Mouse (Mus musculus) E14TG2a.4 (cell line): ENCODE measurements around the gene Tfr2.

Experiments
- H3K27me3 ChIP-seq: 2 replicates; pipeline ENCODE4 v1.6.1; 2014; ENCODE audit warnings: low read length, control low read depth; ENCODE audit not compliant: insufficient read depth
- H3K36me3 ChIP-seq: 2 replicates; pipeline ENCODE4 v1.6.1; 2014; ENCODE audit warnings: low read length, control low read depth; ENCODE audit not compliant: insufficient read depth
- H3K4me1 ChIP-seq: replicated peaks from 2 replicates; pipeline ENCODE4 v1.6.1; 2014; ENCODE audit warnings: low read depth, low read length, control low read depth
- H3K4me3 ChIP-seq: replicated peaks from 2 replicates; pipeline ENCODE4 v1.5.1; 2014; ENCODE audit warnings: mild to moderate bottlenecking, low read length
- H3K9me3 ChIP-seq: 2 replicates; pipeline ENCODE4 v1.6.1; 2014; ENCODE audit warnings: low read length, control low read depth
- CTCF ChIP-seq: conservative IDR thresholded peaks from 2 replicates; pipeline ENCODE4 v1.5.1; 2014; ENCODE audit warnings: low read length
- NANOG ChIP-seq: IDR thresholded peaks from 2 replicates; pipeline ENCODE4 v1.6.1; 2014; ENCODE audit warnings: borderline replicate concordance, low read length, mixed read lengths
- POU5F1 ChIP-seq: IDR thresholded peaks from 2 replicates; pipeline ENCODE4 v1.6.1; 2014; ENCODE audit warnings: low read length, borderline replicate concordance

Gene Tfr2

DNA sequence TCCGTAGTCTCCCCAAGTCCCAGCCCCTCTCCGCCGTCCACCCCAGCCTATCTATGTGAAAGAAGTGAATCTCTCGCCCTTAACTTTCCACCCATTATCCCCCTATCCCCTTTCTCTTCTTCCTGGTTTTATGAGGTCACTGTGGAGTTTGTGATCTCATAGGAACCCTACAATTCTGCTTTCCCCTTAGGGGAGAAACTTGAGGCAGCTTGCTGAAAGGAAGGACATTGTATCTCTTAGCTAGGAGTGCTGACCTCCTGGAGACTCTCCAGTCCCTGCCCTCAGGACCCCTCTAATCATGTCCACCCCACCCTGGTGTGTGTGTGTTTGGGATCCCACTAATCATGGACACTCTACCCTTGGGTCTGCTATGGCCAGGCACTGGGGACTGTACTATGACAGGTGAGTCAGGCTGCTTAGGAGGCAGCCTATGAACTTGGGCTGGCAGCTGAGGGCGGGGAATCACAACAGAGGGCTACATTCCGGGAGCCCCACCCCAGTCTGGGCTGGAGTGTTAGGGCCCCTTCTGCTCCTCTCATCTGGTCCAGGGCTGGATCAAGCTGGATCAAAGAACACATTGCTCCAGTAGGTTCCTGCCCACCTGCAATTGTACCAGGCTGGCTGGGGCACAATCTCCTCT is 60.4 kb downstream of the Tfr2 start:
- H3K27me3 ChIP-seq = no peaks in the 10 kb centered on the region
- H3K4me1 ChIP-seq = peaks cover 85% of the 10 kb centered on the region
- H3K36me3 ChIP-seq = peaks cover 35% of the 10 kb centered on the region
- H3K4me3 ChIP-seq = peak overlapping the region; percentile 99
- TF ChIP-seq CTCF = no peak
- no peak for TF ChIP-seq POU5F1
- H3K9me3 ChIP-seq = no peaks in the 10 kb centered on the region

DNA sequence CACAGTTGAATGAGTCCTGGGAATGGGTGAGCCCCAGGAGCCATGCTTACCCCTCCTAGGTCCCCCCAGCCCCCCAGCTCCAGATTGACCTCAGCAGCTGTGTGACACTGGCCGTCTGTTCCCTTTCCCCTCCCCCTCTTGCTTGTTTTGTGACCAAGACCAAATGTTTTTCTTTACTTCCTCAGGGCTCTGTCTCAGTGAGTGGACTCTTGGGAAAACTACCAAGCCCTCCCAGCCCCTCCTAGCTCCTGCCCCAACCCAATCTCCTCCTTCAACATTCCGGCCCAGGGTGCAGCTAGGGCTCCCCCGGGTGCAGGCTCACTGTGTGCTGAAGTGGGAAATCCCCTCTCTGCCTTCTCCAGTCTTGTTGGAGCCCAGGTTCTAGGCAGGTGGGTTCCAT is 61.0 kb downstream of the Tfr2 start:
- H3K27me3 ChIP-seq = no peaks in the 10 kb centered on the region
- H3K4me1 ChIP-seq = peaks cover 85% of the 10 kb centered on the region
- H3K36me3 ChIP-seq = peaks cover 41% of the 10 kb centered on the region
- TF ChIP-seq CTCF = no peak
- TF ChIP-seq POU5F1 = no peak
- no peak for TF ChIP-seq NANOG
- no peaks in the 10 kb centered on the region for H3K9me3 ChIP-seq
- peak overlapping the region; percentile 99 for H3K4me3 ChIP-seq

DNA sequence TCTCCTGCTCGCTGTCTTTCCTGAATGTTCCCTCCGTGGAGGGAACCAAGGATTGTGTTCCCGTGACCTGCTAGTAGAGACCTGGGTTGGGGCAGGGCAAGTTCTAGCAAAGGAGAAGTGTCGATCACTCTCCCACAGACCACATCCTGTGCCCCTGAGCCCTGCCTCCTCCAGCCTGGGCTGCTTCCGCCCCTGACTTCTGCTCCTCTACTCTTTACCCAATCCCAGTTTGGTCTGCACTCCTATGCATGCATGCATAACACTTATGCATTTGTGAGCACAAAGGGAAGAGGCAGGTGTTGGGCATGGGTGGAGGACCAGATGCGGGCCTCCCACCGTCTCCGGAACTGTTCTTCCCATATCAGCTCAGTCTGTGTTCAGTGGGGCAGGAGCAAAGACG is 61.5 kb downstream of the Tfr2 start:
- peaks cover 85% of the 10 kb centered on the region for H3K4me1 ChIP-seq
- H3K4me3 ChIP-seq = peak overlapping the region; percentile 99
- no peak for TF ChIP-seq CTCF
- TF ChIP-seq POU5F1 = peak; percentile 77; the same call in 1 of the 2 replicates
- no peak for TF ChIP-seq NANOG
- peaks cover 47% of the 10 kb centered on the region for H3K36me3 ChIP-seq
- H3K27me3 ChIP-seq = no peaks in the 10 kb centered on the region
- no peaks in the 10 kb centered on the region for H3K9me3 ChIP-seq

DNA sequence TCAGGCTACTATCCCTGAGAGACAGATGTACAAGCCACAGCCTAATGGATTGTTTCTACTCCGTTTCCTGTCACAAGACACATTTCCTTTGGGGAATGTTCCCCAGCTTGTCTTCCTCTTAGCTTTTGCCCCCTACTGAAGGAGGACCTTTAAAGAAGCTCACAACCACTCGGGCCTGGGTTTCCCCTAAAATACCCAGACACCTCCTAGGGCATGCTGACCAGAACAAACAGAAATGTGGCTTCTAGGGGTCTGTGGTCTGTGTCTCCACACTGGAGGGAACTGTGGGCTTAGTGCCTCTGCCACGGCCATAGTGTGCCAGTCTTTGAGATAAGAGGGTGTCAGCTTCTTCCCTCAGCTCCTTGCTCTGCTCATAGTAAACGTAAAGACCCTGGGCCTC is 62.0 kb downstream of the Tfr2 start:
- Histone ChIP-seq H3K27me3 (no peaks in the 10 kb centered on the region), H3K4me3 (peak overlapping the region; percentile 99), H3K9me3 (no peaks in the 10 kb centered on the region), H3K4me1 (peaks cover 86% of the 10 kb centered on the region), H3K36me3 (peaks cover 51% of the 10 kb centered on the region)
- no peak for TF ChIP-seq CTCF
- no peak for TF ChIP-seq POU5F1
- no peak for TF ChIP-seq NANOG

DNA sequence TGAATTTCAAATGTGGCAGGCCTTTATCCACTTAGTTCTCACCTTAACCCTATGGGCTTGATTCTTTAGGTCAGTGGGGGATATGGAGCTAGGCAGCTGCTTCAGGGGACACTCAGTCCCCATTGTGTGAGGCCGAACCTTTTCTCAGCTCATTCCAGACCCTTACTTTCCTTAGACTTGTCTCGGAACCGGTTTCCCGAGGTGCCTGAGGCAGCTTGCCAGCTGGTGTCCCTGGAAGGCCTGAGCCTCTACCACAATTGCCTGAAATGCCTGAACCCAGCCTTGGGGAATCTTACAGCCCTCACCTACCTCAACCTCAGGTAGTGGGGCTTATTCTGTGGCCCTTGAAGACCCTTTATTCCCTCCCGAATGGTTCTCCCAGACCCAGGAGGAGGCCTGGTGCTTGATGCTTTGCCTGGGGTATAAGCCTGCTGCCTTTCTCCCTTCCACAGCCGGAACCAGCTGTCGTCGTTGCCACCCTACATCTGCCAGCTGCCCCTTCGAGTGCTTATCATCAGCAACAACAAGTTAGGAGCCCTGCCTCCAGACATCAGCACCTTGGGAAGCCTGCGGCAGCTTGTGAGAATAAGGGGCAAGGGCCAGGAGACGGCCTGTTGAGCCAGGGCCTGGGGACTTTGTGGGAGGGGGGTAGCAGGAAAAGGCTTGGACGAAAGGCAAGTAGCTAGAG is 63.9 kb downstream of the Tfr2 start:
- H3K27me3 ChIP-seq = no peaks in the 10 kb centered on the region
- peak overlapping the region; percentile 99 for H3K4me3 ChIP-seq
- TF ChIP-seq CTCF (no peak), NANOG (no peak), POU5F1 (no peak)
- H3K9me3 ChIP-seq = no peaks in the 10 kb centered on the region
- peaks cover 91% of the 10 kb centered on the region for H3K4me1 ChIP-seq
- peaks cover 70% of the 10 kb centered on the region for H3K36me3 ChIP-seq
